Mouse (Mus musculus): ENCODE data around the gene Iars.
"Not testable (repeated sequence)": the region's sequence is repeated elsewhere in the genome, so short reads cannot be mapped to it uniquely, and the experiment has no call there.

Gene Iars

GRCm38 (mm10) chr13:49738011-49738410 lies 56.1 kb downstream of the Iars start:
- no peak for DNase-seq

DNA sequence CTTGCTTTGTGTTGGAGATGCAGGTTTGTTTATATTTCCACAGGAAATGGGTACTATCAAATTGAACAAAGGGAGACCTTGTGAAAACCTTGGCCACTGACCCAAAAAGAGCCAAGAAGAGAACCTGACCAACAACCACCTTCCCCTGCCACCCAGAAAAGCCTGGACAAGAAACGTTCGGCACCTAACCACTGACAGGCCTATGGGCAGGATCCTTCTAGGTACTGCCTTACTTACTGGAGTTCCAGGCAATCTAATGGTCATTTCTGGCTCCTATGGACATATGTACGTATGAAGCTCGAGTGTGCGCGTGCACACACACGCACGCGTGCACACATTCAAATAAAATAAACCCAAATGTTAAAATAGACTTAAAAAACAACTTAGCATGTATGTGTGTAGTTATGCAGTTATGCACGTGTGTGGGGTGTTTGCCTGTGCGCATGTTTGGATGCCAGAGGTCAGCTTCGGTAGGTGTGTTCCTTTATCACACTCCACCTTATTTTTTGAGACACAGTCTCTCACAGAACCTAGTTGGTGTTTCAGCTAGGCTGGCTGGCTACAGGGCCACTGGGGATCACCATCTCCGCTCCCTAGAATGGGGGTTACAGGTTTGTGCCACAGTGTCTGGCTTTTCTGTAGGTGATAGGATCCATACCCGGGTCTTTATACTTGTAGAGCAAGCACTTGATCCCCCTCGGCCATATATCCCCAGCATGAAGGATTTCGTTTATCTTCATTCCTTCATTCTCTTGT lies 59.6 kb downstream of the Iars start:
- no peak for DNase-seq

- no peak for DNase-seq
Observed at GRCm38 (mm10) chr13:49756591-49756990, 74.7 kb downstream of the Iars start.

GRCm38 (mm10) chr13:49757966-49758365 lies 76.1 kb downstream of the Iars start:
- DNase-seq, result no peak

DNA sequence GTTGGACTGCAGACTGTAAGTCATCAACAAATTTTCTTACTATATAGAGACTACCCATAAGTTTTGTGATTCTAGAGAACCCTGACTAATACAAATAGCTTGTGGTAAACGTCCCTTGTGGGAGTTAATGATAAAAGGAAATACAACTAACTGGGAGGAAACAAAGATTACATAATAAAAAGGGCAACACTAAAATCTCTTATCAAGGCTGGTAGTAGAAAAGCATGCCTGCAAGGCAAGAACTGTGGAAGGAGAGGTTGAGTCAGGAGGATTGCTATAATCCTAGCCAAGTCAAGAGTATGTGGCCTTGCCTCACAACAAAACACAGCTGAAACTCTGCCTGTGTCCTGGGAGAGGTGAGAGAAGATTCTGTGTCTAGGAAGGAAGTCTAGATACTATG lies 78.8 kb downstream of the Iars start:
- no peak for DNase-seq

GRCm38 (mm10) chr13:49762208-49762607 lies 80.3 kb downstream of the Iars start:
- DNase-seq, result no peak

GRCm38 (mm10) chr13:49765306-49765705 lies 83.4 kb downstream of the Iars start:
- DNase-seq, result no peak

GRCm38 (mm10) chr13:49766269-49766668 lies 84.4 kb downstream of the Iars start:
- no peak for DNase-seq

GRCm38 (mm10) chr13:49768048-49768447 lies 86.1 kb downstream of the Iars start:
- DNase-seq, result no peak

DNA sequence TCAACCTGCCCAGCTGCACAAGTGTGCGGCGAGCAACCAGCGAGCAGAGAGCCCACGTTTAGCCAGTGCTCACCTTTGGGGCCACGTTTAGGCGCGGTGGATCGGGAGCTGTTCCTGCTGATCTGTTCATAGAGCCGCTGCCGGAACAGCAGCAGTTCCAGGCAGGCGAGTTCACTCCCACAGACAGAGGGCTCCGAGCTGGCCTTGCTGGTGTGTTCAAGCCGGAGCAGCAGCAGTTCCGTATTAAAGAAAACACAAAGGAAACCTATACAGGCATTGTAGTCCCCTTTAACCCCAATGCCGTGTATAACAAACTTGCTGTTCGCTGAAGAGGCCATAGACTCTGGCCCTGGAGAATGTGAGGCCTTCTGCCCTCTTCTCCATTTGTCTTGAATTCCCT lies 87.2 kb downstream of the Iars start:
- DNase-seq, result no peak

- not testable (repeated sequence) for DNase-seq
Observed at GRCm38 (mm10) chr13:49771536-49771935, 89.6 kb downstream of the Iars start.

Data from thymus, adult 18-20 months (tissue).